Mouse (Mus musculus): ENCODE measurements around the gene Ankrd23. TPM values are rescaled to one million over a fixed set of nuclear protein-coding genes. Genes with fewer than 3 reads are reported as not detected.

The Ankrd23 gene
- polyA plus RNA-seq, 1 experiment: 56.2 TPM

GRCm38 (mm10) chr1:36492416-36493139, 44.1 kb downstream of the Ankrd23 start:
- Histone ChIP-seq H3K4me1 (replicated peaks; ENCODE audit: control insufficient read depth, insufficient read depth, low read length) (0 out of 2 replicates have a peak, but pooled peaks cover 2% of the 10 kb centered on the region), H3K36me3 (ENCODE audit: control insufficient read depth, insufficient read depth, low read length) (no peaks in the 10 kb centered on the region), H3K27ac (ENCODE audit: control insufficient read depth, insufficient read depth, low read length) (no peak overlapping the region), H3K4me3 (ENCODE audit: control insufficient read depth, insufficient read depth, low read length) (no peak overlapping the region), H3K27me3 (ENCODE audit: control insufficient read depth, insufficient read depth, low read length) (no peaks in the 10 kb centered on the region)
- no peak for DNase-seq
- TF ChIP-seq CTCF (IDR thresholded peaks at IDR 0.05; ENCODE audit: borderline replicate concordance, control insufficient read depth, extremely low read depth, insufficient read depth, low read length, poor library complexity) (no peak), POLR2A (IDR thresholded peaks at IDR 0.05; ENCODE audit: control insufficient read depth, extremely low read depth, insufficient read depth, low read length, poor library complexity) (no peak)
- WGBS: 93% methylated on average over 9 of the region's 9 CpGs

GRCm38 (mm10) chr1:36489661-36490060, 47.0 kb downstream of the Ankrd23 start:
- Histone ChIP-seq H3K4me1 (replicated peaks; ENCODE audit: control insufficient read depth, insufficient read depth, low read length) (no peaks in the 10 kb centered on the region), H3K4me3 (ENCODE audit: control insufficient read depth, insufficient read depth, low read length) (no peak overlapping the region), H3K36me3 (ENCODE audit: control insufficient read depth, insufficient read depth, low read length) (no peaks in the 10 kb centered on the region), H3K27me3 (ENCODE audit: control insufficient read depth, insufficient read depth, low read length) (no peaks in the 10 kb centered on the region), H3K27ac (ENCODE audit: control insufficient read depth, insufficient read depth, low read length) (no peak overlapping the region)
- no peak for DNase-seq
- no peak for TF ChIP-seq CTCF (IDR thresholded peaks at IDR 0.05; ENCODE audit: borderline replicate concordance, control insufficient read depth, extremely low read depth, insufficient read depth, low read length, poor library complexity)
- TF ChIP-seq POLR2A (IDR thresholded peaks at IDR 0.05; ENCODE audit: control insufficient read depth, extremely low read depth, insufficient read depth, low read length, poor library complexity): no peak
- 93% methylated on average over 6 of the region's 6 CpGs for whole genome bisulfite sequencing

GRCm38 (mm10) chr1:36487111-36487510, 49.6 kb downstream of the Ankrd23 start:
- Histone ChIP-seq H3K4me3 (ENCODE audit: control insufficient read depth, insufficient read depth, low read length) (no peak overlapping the region), H3K36me3 (ENCODE audit: control insufficient read depth, insufficient read depth, low read length) (no peaks in the 10 kb centered on the region), H3K27me3 (ENCODE audit: control insufficient read depth, insufficient read depth, low read length) (no peaks in the 10 kb centered on the region), H3K27ac (ENCODE audit: control insufficient read depth, insufficient read depth, low read length) (no peak overlapping the region), H3K4me1 (replicated peaks; ENCODE audit: control insufficient read depth, insufficient read depth, low read length) (no peaks in the 10 kb centered on the region)
- no peak for DNase-seq
- 95% methylated on average over 9 of the region's 9 CpGs for WGBS
- TF ChIP-seq POLR2A (IDR thresholded peaks at IDR 0.05; ENCODE audit: control insufficient read depth, extremely low read depth, insufficient read depth, low read length, poor library complexity): no peak
- TF ChIP-seq CTCF (IDR thresholded peaks at IDR 0.05; ENCODE audit: borderline replicate concordance, control insufficient read depth, extremely low read depth, insufficient read depth, low read length, poor library complexity): no peak

- TF ChIP-seq CTCF (IDR thresholded peaks at IDR 0.05; ENCODE audit: borderline replicate concordance, control insufficient read depth, extremely low read depth, insufficient read depth, low read length, poor library complexity): no peak
- TF ChIP-seq POLR2A (IDR thresholded peaks at IDR 0.05; ENCODE audit: control insufficient read depth, extremely low read depth, insufficient read depth, low read length, poor library complexity): no peak
- Histone ChIP-seq H3K27me3 (ENCODE audit: control insufficient read depth, insufficient read depth, low read length) (no peaks in the 10 kb centered on the region), H3K27ac (ENCODE audit: control insufficient read depth, insufficient read depth, low read length) (no peak overlapping the region), H3K36me3 (ENCODE audit: control insufficient read depth, insufficient read depth, low read length) (no peaks in the 10 kb centered on the region), H3K4me3 (ENCODE audit: control insufficient read depth, insufficient read depth, low read length) (no peak overlapping the region), H3K4me1 (replicated peaks; ENCODE audit: control insufficient read depth, insufficient read depth, low read length) (no peaks in the 10 kb centered on the region)
- WGBS: 95% methylated on average over 7 of the region's 7 CpGs
- no peak for DNase-seq
Measured at GRCm38 (mm10) chr1:36485080-36485479, 51.6 kb downstream of the Ankrd23 start.

GRCm38 (mm10) chr1:36483825-36484224, 52.9 kb downstream of the Ankrd23 start:
- Histone ChIP-seq H3K4me3 (ENCODE audit: control insufficient read depth, insufficient read depth, low read length) (no peak overlapping the region), H3K4me1 (replicated peaks; ENCODE audit: control insufficient read depth, insufficient read depth, low read length) (no peaks in the 10 kb centered on the region), H3K27ac (ENCODE audit: control insufficient read depth, insufficient read depth, low read length) (no peak overlapping the region), H3K27me3 (ENCODE audit: control insufficient read depth, insufficient read depth, low read length) (no peaks in the 10 kb centered on the region), H3K36me3 (ENCODE audit: control insufficient read depth, insufficient read depth, low read length) (no peaks in the 10 kb centered on the region)
- no peak for TF ChIP-seq POLR2A (IDR thresholded peaks at IDR 0.05; ENCODE audit: control insufficient read depth, extremely low read depth, insufficient read depth, low read length, poor library complexity)
- TF ChIP-seq CTCF (IDR thresholded peaks at IDR 0.05; ENCODE audit: borderline replicate concordance, control insufficient read depth, extremely low read depth, insufficient read depth, low read length, poor library complexity): no peak
- WGBS: 98% methylated on average over 4 of the region's 4 CpGs
- DNase-seq: no peak

Other genes with a start within 250 kb of the Ankrd23 start
- gene Arid5a, start 229.2 kb downstream of the Ankrd23 start, polyA plus RNA-seq (2012; rRNA removed): 51.7 and 57.2 TPM in 2 replicates
- 96.5 and 103 TPM in 2 replicates for gene Kansl3, start 167.7 kb downstream of the Ankrd23 start, polyA plus RNA-seq (2012; rRNA removed)
- gene Fer1l5, start 164.6 kb downstream of the Ankrd23 start, polyA plus RNA-seq (2012; rRNA removed): 0.04 and 0.08 TPM in 2 replicates
- 62.4 and 65.6 TPM in 2 replicates for gene Lman2l, start 91.6 kb downstream of the Ankrd23 start, polyA plus RNA-seq (2012; rRNA removed)
- gene Cnnm4, start 65.3 kb downstream of the Ankrd23 start, polyA plus RNA-seq (2012; rRNA removed): 15.3 and 18.0 TPM in 2 replicates
- gene Cnnm3, start 25.0 kb downstream of the Ankrd23 start, polyA plus RNA-seq (2012; rRNA removed): 51.2 and 59.9 TPM in 2 replicates
- not detected in 2 replicates for gene Gm42417, start 2.5 kb upstream of the Ankrd23 start, polyA plus RNA-seq (2012; rRNA removed)
- gene Ankrd39, start 10.6 kb upstream of the Ankrd23 start, polyA plus RNA-seq (2012; rRNA removed): 48.4 and 51.8 TPM in 2 replicates
- gene Sema4c, start 21.5 kb upstream of the Ankrd23 start, polyA plus RNA-seq (2012; rRNA removed): 15.5 and 16.8 TPM in 2 replicates
- gene Fam178b, start 146.3 kb upstream of the Ankrd23 start, polyA plus RNA-seq (2012; rRNA removed): 1.4 and 1.9 TPM in 2 replicates
- 395 and 432 TPM in 2 replicates for gene Cox5b, start 154.6 kb upstream of the Ankrd23 start, polyA plus RNA-seq (2012; rRNA removed)
- gene 4933424G06Rik, start 173.3 kb upstream of the Ankrd23 start, polyA plus RNA-seq (2012; rRNA removed): not detected in 2 replicates
- gene Actr1b, start 177.5 kb upstream of the Ankrd23 start, polyA plus RNA-seq (2012; rRNA removed): 182 and 213 TPM in 2 replicates
- 270 and 289 TPM in 2 replicates for gene Zap70, start 224.9 kb upstream of the Ankrd23 start, polyA plus RNA-seq (2012; rRNA removed)

Data from thymus, adult 2 months (tissue).